Mouse (Mus musculus): ENCODE results near the gene Asap2.

Gene Asap2

GRCm38 (mm10) chr12:21132537-21132936, 142.3 kb downstream of the Asap2 start:
- no peak for DNase-seq (ENCODE audit: low read depth in 1 of 2, low spot score in 2 of 2)

GRCm38 (mm10) chr12:21133031-21133430, 142.8 kb downstream of the Asap2 start:
- DNase-seq (ENCODE audit: low read depth in 1 of 2, low spot score in 2 of 2): no peak

- DNase-seq (ENCODE audit: low read depth in 1 of 2, low spot score in 2 of 2): no peak
These were observed 144.0 kb downstream of the Asap2 start for GRCm38 (mm10) chr12:21133972-21134859.

GRCm38 (mm10) chr12:21135651-21136461, 145.6 kb downstream of the Asap2 start:
- no peak for DNase-seq (ENCODE audit: low read depth in 1 of 2, low spot score in 2 of 2)

GRCm38 (mm10) chr12:21136462-21136751, 146.1 kb downstream of the Asap2 start:
- no peak for DNase-seq (ENCODE audit: low read depth in 1 of 2, low spot score in 2 of 2)

- DNase-seq (ENCODE audit: low read depth in 1 of 2, low spot score in 2 of 2): no peak
These were observed 149.3 kb downstream of the Asap2 start for GRCm38 (mm10) chr12:21139560-21139959.

- no peak for DNase-seq (ENCODE audit: low read depth in 1 of 2, low spot score in 2 of 2)
These were observed 149.9 kb downstream of the Asap2 start for GRCm38 (mm10) chr12:21140153-21140552.

GRCm38 (mm10) chr12:21140741-21141308, 150.6 kb downstream of the Asap2 start:
- no peak for DNase-seq (ENCODE audit: low read depth in 1 of 2, low spot score in 2 of 2)

- no peak for DNase-seq (ENCODE audit: low read depth in 1 of 2, low spot score in 2 of 2)
These were observed 151.5 kb downstream of the Asap2 start for GRCm38 (mm10) chr12:21141691-21142300.

- DNase-seq (ENCODE audit: low read depth in 1 of 2, low spot score in 2 of 2): no peak
These were observed 152.4 kb downstream of the Asap2 start for GRCm38 (mm10) chr12:21142489-21143254.

- DNase-seq (ENCODE audit: low read depth in 1 of 2, low spot score in 2 of 2): no peak
These were observed 154.3 kb downstream of the Asap2 start for GRCm38 (mm10) chr12:21144602-21145001.

- no peak for DNase-seq (ENCODE audit: low read depth in 1 of 2, low spot score in 2 of 2)
These were observed 154.8 kb downstream of the Asap2 start for GRCm38 (mm10) chr12:21145050-21145449.

- no peak for DNase-seq (ENCODE audit: low read depth in 1 of 2, low spot score in 2 of 2)
These were observed 156.6 kb downstream of the Asap2 start for GRCm38 (mm10) chr12:21146826-21147225.

GRCm38 (mm10) chr12:21153279-21153707, 163.0 kb downstream of the Asap2 start:
- no peak for DNase-seq (ENCODE audit: low read depth in 1 of 2, low spot score in 2 of 2)

GRCm38 (mm10) chr12:21155062-21155461, 164.8 kb downstream of the Asap2 start:
- no peak for DNase-seq (ENCODE audit: low read depth in 1 of 2, low spot score in 2 of 2)

- no peak for DNase-seq (ENCODE audit: low read depth in 1 of 2, low spot score in 2 of 2)
These were observed 169.0 kb downstream of the Asap2 start for GRCm38 (mm10) chr12:21159304-21159703.

GRCm38 (mm10) chr12:21160327-21160828, 170.1 kb downstream of the Asap2 start:
- DNase-seq (ENCODE audit: low read depth in 1 of 2, low spot score in 2 of 2): no peak

GRCm38 (mm10) chr12:21161841-21162240, 171.6 kb downstream of the Asap2 start:
- DNase-seq (ENCODE audit: low read depth in 1 of 2, low spot score in 2 of 2): no peak

- DNase-seq (ENCODE audit: low read depth in 1 of 2, low spot score in 2 of 2): no peak
These were observed 173.4 kb downstream of the Asap2 start for GRCm38 (mm10) chr12:21163706-21164105.

GRCm38 (mm10) chr12:21164251-21164650, 174.0 kb downstream of the Asap2 start:
- DNase-seq (ENCODE audit: low read depth in 1 of 2, low spot score in 2 of 2): no peak

Measured in monocyte, adult 2 months (primary cell).